Mouse (Mus musculus) liver, adult 2 months (tissue): ENCODE results near the gene Sertad2.

Experiments
- CTCF ChIP-seq: fragments of 200-500 bp; IDR thresholded peaks from 2 replicates; pipeline ENCODE4 v1.5.1; 2011; ENCODE audit warnings: low read depth, low read length, control low read depth
- POLR2A ChIP-seq: fragments of 200-500 bp; IDR thresholded peaks from 2 replicates; pipeline ENCODE4 v1.6.1; 2011; ENCODE audit warnings: low read length, control low read depth; ENCODE audit not compliant: insufficient read depth; ENCODE audit errors: extremely low read depth

DNA sequence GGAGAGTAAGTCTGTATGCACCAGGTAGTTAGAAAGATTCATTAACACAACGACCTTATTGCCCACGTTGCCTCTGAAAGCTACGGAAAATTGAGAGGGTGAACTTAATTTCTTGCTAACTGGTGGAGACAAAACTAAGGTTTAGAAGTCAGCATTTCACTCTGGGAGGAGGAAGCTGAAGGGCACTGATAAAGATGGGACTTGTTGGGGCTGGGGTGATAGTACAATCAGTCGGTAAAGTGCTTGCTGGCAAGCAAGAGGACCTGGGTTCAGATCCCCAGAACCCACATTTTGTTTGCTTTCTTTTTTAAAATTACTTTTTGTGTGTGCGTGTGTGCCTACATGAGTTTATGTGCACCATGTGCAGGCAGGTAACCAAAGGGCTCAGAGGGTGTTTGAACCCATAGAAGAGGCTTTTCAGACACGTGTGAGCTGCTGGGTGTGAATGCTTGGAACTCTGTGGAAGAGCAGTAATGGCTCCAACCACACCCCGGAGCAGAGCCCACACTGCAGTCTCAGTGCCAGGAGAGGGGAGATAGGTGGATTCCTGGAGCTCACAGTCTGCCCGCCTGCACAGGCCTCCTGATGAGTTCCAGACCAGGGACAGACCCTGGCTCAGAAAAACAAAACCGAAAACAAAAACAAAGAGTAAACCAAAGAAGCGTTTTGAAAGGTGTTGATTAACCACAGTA lies 17.0 kb downstream of the Sertad2 start:
- TF ChIP-seq POLR2A (no peak), CTCF (no peak)
